Mouse (Mus musculus) CH12.LX (cell line): ENCODE data around the gene Krtap3-1.

Source experiments
- CTCF ChIP-seq, 2 experiments: IDR thresholded peaks in 1 of 2; conservative IDR thresholded peaks in 1 of 2; 2 replicates each; pipeline ENCODE4 v1.5.1; 2011 to 2012; ENCODE audit warnings: low read depth in 2 of 2, low read length in 2 of 2, improper control_type of control experiment in 1 of 2, inconsistent platforms in 1 of 2, mild to moderate bottlenecking in 1 of 2, moderate library complexity in 1 of 2
- EP300 ChIP-seq: IDR thresholded peaks from 2 replicates; pipeline ENCODE4 v1.6.1; 2011; ENCODE audit warnings: low read length, improper control_type of control experiment
- GABPA ChIP-seq: IDR thresholded peaks from 2 replicates; pipeline ENCODE4 v1.6.1; 2012; ENCODE audit warnings: low read depth, low read length, improper control_type of control experiment, inconsistent platforms; ENCODE audit not compliant: insufficient replicate concordance
- POLR2A ChIP-seq: IDR thresholded peaks from 2 replicates; pipeline ENCODE4 v1.6.1; 2011; ENCODE audit warnings: low read depth, mild to moderate bottlenecking, improper control_type of control experiment, low read length
- TCF12 ChIP-seq: IDR thresholded peaks from 2 replicates; pipeline ENCODE4 v1.6.1; 2014; ENCODE audit warnings: low read depth, mild to moderate bottlenecking, inconsistent platforms, low read length, improper control_type of control experiment
- USF1 ChIP-seq: IDR thresholded peaks from 2 replicates; pipeline ENCODE4 v1.6.1; 2014; ENCODE audit warnings: low read depth, mild to moderate bottlenecking, inconsistent platforms, low read length, improper control_type of control experiment

DNA sequence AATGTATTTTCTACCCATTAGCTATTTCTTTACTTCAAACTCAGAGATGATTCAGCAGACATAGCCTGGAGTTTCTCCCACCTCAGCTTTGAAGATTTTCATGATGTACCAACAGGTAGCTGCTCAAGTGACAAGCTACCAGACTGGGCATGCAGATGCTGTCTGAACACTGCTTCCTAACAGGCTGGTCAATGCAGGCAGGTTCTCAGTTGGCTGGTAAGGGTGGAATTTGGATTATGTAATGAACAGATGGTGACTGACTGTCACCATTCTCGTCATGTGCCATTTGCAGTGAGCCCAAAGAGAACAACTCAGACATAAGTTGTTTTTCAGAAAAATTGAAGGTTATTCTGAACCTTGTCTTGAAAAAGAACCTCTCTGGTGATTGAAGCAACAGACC lies 42.7 kb upstream of the Krtap3-1 start:
- TF ChIP-seq CTCF (conservative IDR thresholded peaks at IDR 0.05 in 1 of 2, IDR thresholded peaks at IDR 0.05 in 1 of 2; ENCODE audit: low read depth in 2 of 2, low read length in 2 of 2) (no peak), POLR2A (no peak), USF1 (no peak), EP300 (no peak), TCF12 (no peak), GABPA (no peak)
